Mouse (Mus musculus) embryonic fibroblast, embryonic 13.5 days (primary cell): Measurements from ENCODE around the gene Chrm4.
A peak's percentile ranks its signal among the peaks of the same experiment; 100 is the strongest.

Experiments used
- CTCF ChIP-seq: IDR thresholded peaks from 2 replicates; pipeline ENCODE4 v1.5.1; 2011; ENCODE audit warnings: mild to moderate bottlenecking, control low read depth, low read length, moderate library complexity, borderline replicate concordance; ENCODE audit not compliant: insufficient read depth
- POLR2A ChIP-seq: IDR thresholded peaks from 2 replicates; pipeline ENCODE4 v1.6.1; 2011; ENCODE audit warnings: low read depth, mild to moderate bottlenecking, control low read depth, low read length, moderate library complexity

- TF ChIP-seq POLR2A (peak; percentile 72), CTCF (no peak)
These were observed 4.5 kb downstream of the Chrm4 start for GRCm38 (mm10) chr2:91931328-91932159.
